Comparison of ENCODE assay signal across 9 mouse cellular contexts in genomic region chrX:170673233-170673951, GRCm38 (mm10). TPM values are rescaled to one million over a fixed set of nuclear protein-coding genes. Genes with fewer than 3 reads are reported as not detected.
DNase-seq lines count a peak whose midpoint lies in the region; ATAC-seq and TF ChIP-seq lines count a peak whose summit lies in the region.
"Had no signal": no experiment of that assay in that cellular context is flagged by ENCODE, and none has a peak within 500 bp of the region (broad histone marks: within the 10 kb centered on the region; RNA-seq: fewer than 3 reads in every experiment).

No protein-coding gene starts in this region.

- H3K4me3 ChIP-seq in kidney, embryonic 14.5 days (ENCODE audit: low read length), result no peak overlapping the region
- no peak overlapping the region for H3K4me3 ChIP-seq in forebrain, embryonic 13.5 days
- no peak overlapping the region for H3K4me3 ChIP-seq in liver, embryonic 14.5 days (ENCODE audit: insufficient read depth in 1 of 2, low read depth in 2 of 2, low read length in 2 of 2)
- H3K4me3 ChIP-seq: myocyte had no signal

- TF ChIP-seq POLR2A in brain, embryonic 14.5 days (IDR thresholded peaks at IDR 0.05; ENCODE audit: borderline replicate concordance, extremely low read depth, insufficient read depth, insufficient read length, poor library complexity, severe bottlenecking), result no peak

- H3K9me3 ChIP-seq in kidney, embryonic 14.5 days (ENCODE audit: control insufficient read depth, low read length), result peaks cover 51% of the 10 kb centered on the region
- peaks cover 52% of the 10 kb centered on the region for H3K9me3 ChIP-seq in forebrain, embryonic 13.5 days (replicated peaks)
- H3K9me3 ChIP-seq in liver, embryonic 14.5 days (ENCODE audit: control insufficient read depth, low read length), result peaks cover 52% of the 10 kb centered on the region

- no peak for DNase-seq in kidney, adult 18-20 months
- peak; percentile 39 for DNase-seq in brain, embryonic 14.5 days (ENCODE audit: low read depth)
- DNase-seq in liver, embryonic 14.5 days (ENCODE audit: low read depth in 3 of 3, low spot score in 3 of 3), result peak in 2 of 3 experiments; percentile 18 to 44
- DNase-seq in splenic B cell, adult 2 months (ENCODE audit: low read depth, low spot score), result peak; percentile 60
- no peak for DNase-seq in spleen, postnatal 14 days (ENCODE audit: low spot score in 2 of 2)
- no peak for DNase-seq in cerebellum, adult 11 months

- no peak for TF ChIP-seq CTCF in brain, embryonic 14.5 days (IDR thresholded peaks at IDR 0.05; ENCODE audit: borderline replicate concordance, extremely low read depth, insufficient read depth, insufficient read length)
- TF ChIP-seq CTCF in liver, embryonic 14.5 days (IDR thresholded peaks at IDR 0.05; ENCODE audit: low read depth), result no peak

- H3K36me3 ChIP-seq in kidney, embryonic 14.5 days (ENCODE audit: control insufficient read depth, insufficient read depth, low read length), result no peaks in the 10 kb centered on the region
- peaks cover 40% of the 10 kb centered on the region for H3K36me3 ChIP-seq in forebrain, embryonic 13.5 days (ENCODE audit: poor library complexity, severe bottlenecking)
- no peaks in the 10 kb centered on the region; the same call in 1 of the 2 replicates for H3K36me3 ChIP-seq in liver, embryonic 14.5 days (replicated peaks; ENCODE audit: control insufficient read depth, insufficient read depth, low read depth)
- H3K36me3 ChIP-seq in splenic B cell, adult 2 months (ENCODE audit: control insufficient read depth, insufficient read depth, low read length, poor library complexity, severe bottlenecking), result peaks cover 4% of the 10 kb centered on the region; the same call in 1 of the 2 replicates

- H3K27ac ChIP-seq in kidney, embryonic 14.5 days (ENCODE audit: low read depth, low read length), result no peak overlapping the region
- H3K27ac ChIP-seq in forebrain, embryonic 13.5 days, result no peak overlapping the region
- H3K27ac ChIP-seq in liver, embryonic 14.5 days, result no peak overlapping the region

- no peak for TF ChIP-seq EP300 in liver, embryonic 14.5 days (IDR thresholded peaks at IDR 0.05; ENCODE audit: low read depth)

- ATAC-seq in kidney, embryonic 14.5 days (ENCODE audit: low FRiP score, low TSS enrichment), result peak; percentile 87
- ATAC-seq in forebrain, embryonic 13.5 days, result peak; percentile 78
- peak; percentile 67 for ATAC-seq in liver, embryonic 14.5 days (ENCODE audit: insufficient read depth)

- 79% methylated on average over 33 of the region's 42 CpGs for WGBS in kidney, embryonic 14.5 days
- WGBS in forebrain, embryonic 13.5 days, result 72% methylated on average over 30 of the region's 42 CpGs
- 70% methylated on average over 42 of the region's 42 CpGs for WGBS in liver, embryonic 14.5 days (ENCODE audit: insufficient replicate concordance)

- no peaks in the 10 kb centered on the region for H3K4me1 ChIP-seq in kidney, embryonic 14.5 days (ENCODE audit: control insufficient read depth, insufficient read depth, low read length)
- H3K4me1 ChIP-seq in forebrain, embryonic 13.5 days, result no peaks in the 10 kb centered on the region
- H3K4me1 ChIP-seq in liver, embryonic 14.5 days (replicated peaks; ENCODE audit: control insufficient read depth in 2 of 2, insufficient read depth in 2 of 2, low read length in 1 of 2), result no peaks in the 10 kb centered on the region

- no peak overlapping the region for H3K9ac ChIP-seq in kidney, embryonic 14.5 days (ENCODE audit: low read depth, low read length)
- H3K9ac ChIP-seq in forebrain, embryonic 13.5 days, result no peak overlapping the region
- H3K9ac ChIP-seq in liver, embryonic 14.5 days (replicated peaks), result no peak overlapping the region

- no peaks in the 10 kb centered on the region for H3K27me3 ChIP-seq in kidney, embryonic 14.5 days (ENCODE audit: control insufficient read depth, insufficient read depth, low read length)
- no peaks in the 10 kb centered on the region for H3K27me3 ChIP-seq in forebrain, embryonic 13.5 days
- H3K27me3 ChIP-seq in liver, embryonic 14.5 days (ENCODE audit: control insufficient read depth, insufficient read depth, low read length), result no peaks in the 10 kb centered on the region
- no peaks in the 10 kb centered on the region for H3K27me3 ChIP-seq in splenic B cell, adult 2 months (ENCODE audit: control insufficient read depth, insufficient read depth, low read length, poor library complexity, severe bottlenecking)

- no peak overlapping the region for H3K4me2 ChIP-seq in kidney, embryonic 14.5 days (replicated peaks; ENCODE audit: low read depth, low read length)
- H3K4me2 ChIP-seq in forebrain, embryonic 13.5 days, result no peak overlapping the region
- H3K4me2 ChIP-seq in liver, embryonic 14.5 days (ENCODE audit: low read depth), result no peak overlapping the region

RNA-seq across cellular contexts. Expression of gene Asmt, which starts 0.9 kb away (rescaled TPM):
- polyA plus RNA-seq in kidney, embryonic 14.5 days (2014; fragmentation: Nextera tagmentation; extraction: Ambion mirVana), result not detected in 2 replicates
- polyA plus RNA-seq in brain, embryonic 14.5 days (2012; rRNA removed), result not detected in 2 replicates
- polyA plus RNA-seq in forebrain, embryonic 13.5 days (2015; fragmentation: Nextera tagmentation; extraction: Ambion mirVana), result not detected in 2 replicates
- polyA plus RNA-seq in liver, embryonic 14.5 days (2012; rRNA removed), result not detected in 2 replicates
- polyA plus RNA-seq in liver, embryonic 14.5 days (2014; fragmentation: Nextera tagmentation; extraction: Ambion mirVana), result not detected in 2 replicates

Comparison
In these comparisons a context has a peak if more than half of its experiments do, and no peak if none do; other contexts are left out.
1. DNase-seq: peak in brain, embryonic 14.5 days (single experiment), liver, embryonic 14.5 days (2 of 3) and splenic B cell, adult 2 months (single experiment); none in kidney, adult 18-20 months (single experiment), spleen, postnatal 14 days (0 of 2) and cerebellum, adult 11 months (single experiment).
2. Peak in every context shown above with its lines, with median percentiles within 50 percentile points of each other: ATAC-seq.